Mouse (Mus musculus) C3H10T1/2 (cell line): Measurements from ENCODE around the gene Gm8773. TPM values are rescaled to one million over a fixed set of nuclear protein-coding genes. Genes with fewer than 3 reads are reported as not detected.

Experiments used
- polyA plus RNA-seq, 2 experiments: library from polyadenylated mRNA; unstranded; fragments of >200 nt; fragmentation: generic; extraction: Trizol; gene quantifications; one replicate each; pipeline ENCODE4 v1.2.1; 2012; ENCODE audit warnings: missing spikeins in 2 of 2

Gene Gm8773
- under 1 TPM; 0.11 to 0.12 TPM for polyA plus RNA-seq

DNA sequence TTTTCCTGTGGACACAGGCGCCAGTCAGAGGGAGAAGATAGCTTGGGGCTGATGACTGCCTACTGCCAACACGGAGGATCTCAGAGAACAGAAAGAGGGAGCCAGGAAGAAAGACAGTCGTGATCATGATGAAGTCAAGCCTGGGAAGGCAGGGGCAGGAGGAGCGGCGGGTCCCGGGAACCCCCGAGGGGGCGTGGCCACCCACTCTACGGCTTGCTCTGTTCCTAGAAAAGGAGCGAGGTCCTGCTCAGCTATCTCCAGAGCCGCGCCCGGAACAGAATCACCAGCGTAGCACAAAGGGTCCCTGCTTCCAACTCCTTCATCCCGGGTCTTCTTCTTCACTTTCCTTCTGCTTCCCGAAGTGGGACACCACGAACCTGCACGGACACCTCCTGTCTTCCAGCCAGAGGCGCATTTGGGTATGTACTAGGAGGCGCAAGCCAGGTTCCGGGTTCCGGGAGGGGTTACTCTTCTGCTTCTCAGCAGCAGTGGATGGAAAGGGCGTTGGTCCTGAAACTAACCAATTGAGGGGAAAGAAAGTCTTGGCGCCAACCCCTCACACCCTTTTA is at the start of gene Gm8773:
Gene Gm8773, plus strand, starts transcription at position 51 of the 569 bp plus-strand sequence.

DNA sequence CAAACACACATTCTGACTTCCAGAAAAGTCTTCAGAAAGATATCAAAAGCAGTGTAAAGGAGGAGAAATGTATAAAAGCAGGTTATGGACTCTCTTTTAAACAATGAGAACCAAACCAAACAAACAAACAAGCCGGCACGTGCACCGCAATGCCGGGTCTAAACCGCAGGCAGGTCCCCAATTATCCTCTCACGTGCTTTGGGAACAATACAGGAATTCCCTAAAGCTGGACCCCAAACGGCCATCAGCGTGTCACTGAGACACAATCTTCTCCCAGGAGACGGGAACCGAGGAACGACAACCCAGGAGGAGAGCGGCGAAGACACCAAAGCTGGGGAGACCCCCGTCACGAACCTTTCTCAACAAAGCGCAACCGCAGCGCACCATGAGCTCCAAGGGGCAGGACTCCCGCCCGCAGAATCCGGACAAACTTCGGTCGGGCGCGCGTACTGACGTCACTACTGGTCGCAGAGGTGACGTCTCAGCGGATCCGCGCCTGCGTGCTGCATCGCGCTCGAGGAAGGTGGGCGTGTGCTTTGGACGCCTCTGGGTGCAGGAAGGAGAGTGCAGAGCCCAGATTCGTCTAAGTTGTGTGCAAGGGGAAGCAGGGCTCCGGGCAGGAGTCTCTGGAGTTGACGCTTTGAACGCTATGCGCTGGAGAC is 14.4 kb upstream of the Gm8773 start, which contains the start of gene Gtpbp10:
Gene Gtpbp10, minus strand, starts transcription at position 460 of the 662 bp plus-strand sequence.

Other genes starting within 250 kb of the Gm8773 start
- 10 to 100 TPM in 1 of 2 experiments, 1 to 10 TPM in 1; 3.0 to 23.6 TPM for gene Cdk14, start 153.5 kb upstream of the Gm8773 start, polyA plus RNA-seq
- under 1 TPM; 0.09 to 0.12 TPM for gene 1700015F17Rik, start 94.7 kb upstream of the Gm8773 start, polyA plus RNA-seq
- 1 to 10 TPM; 2.0 to 7.3 TPM for gene Cldn12, start 58.8 kb upstream of the Gm8773 start, polyA plus RNA-seq
- gene Gtpbp10, start 14.3 kb upstream of the Gm8773 start, polyA plus RNA-seq: under 1 TPM; 0.04 to 0.84 TPM
- gene Cfap69, start 90.4 kb downstream of the Gm8773 start, polyA plus RNA-seq: 1 to 10 TPM in 1 of 2 experiments, under 1 TPM in 1; 0.34 to 1.2 TPM
- gene Steap2, start 120.8 kb downstream of the Gm8773 start, polyA plus RNA-seq: 1 to 10 TPM; 3.1 to 8.6 TPM
- 10 to 100 TPM in 1 of 2 experiments, 1 to 10 TPM in 1; 4.2 to 29.7 TPM for gene Steap1, start 175.5 kb downstream of the Gm8773 start, polyA plus RNA-seq